Mouse (Mus musculus): ENCODE results near the gene Fes. TPM values are rescaled to one million over a fixed set of nuclear protein-coding genes. Genes with fewer than 3 reads are reported as not detected.

Gene Fes
- polyA plus RNA-seq, 1 experiment from 2014 or later, result 9.2 TPM

DNA sequence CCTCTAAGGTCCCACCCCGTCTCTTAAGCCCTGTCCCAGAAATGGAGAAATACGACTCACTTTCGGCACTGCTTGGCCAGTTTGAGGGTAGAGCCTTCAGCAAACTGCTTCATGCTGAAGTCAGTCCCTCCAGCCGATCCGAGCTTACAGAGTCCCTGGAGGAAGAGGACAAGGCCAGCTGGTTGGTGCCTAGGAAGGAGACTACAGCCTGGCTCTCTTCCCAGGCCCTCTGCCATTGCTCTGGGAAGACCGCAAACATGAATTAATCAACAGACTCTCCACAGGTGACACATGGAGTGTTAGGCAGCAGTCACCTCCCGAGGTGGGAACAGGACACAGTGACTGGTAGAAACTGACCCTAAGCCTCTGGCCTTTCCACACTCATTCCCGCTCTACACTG is 57.5 kb downstream of the Fes start:
- H3K27ac ChIP-seq, result no peak overlapping the region
- no peaks in the 10 kb centered on the region for H3K27me3 ChIP-seq (ENCODE audit: poor library complexity, severe bottlenecking)
- 96% methylated on average over 8 of the region's 8 CpGs for whole genome bisulfite sequencing
- peaks cover 7% of the 10 kb centered on the region; the same call in 1 of the 2 replicates for H3K9me3 ChIP-seq
- H3K4me1 ChIP-seq, result peaks cover 1% of the 10 kb centered on the region; the same call in 1 of the 2 replicates
- H3K4me3 ChIP-seq, result no peak overlapping the region
- no peak for DNase-seq (ENCODE audit: extremely low spot score, low spot score)
- peaks cover 100% of the 10 kb centered on the region for H3K36me3 ChIP-seq (replicated peaks)

Other genes starting within 250 kb of the Fes start
- gene Sema4b, start 201.1 kb downstream of the Fes start, polyA plus RNA-seq (2016; fragmentation: Nextera tagmentation; extraction: Ambion mirVana), result 15.1 and 15.9 TPM in 2 replicates
- 69.0 and 70.2 TPM in 2 replicates for gene Cib1, start 155.1 kb downstream of the Fes start, polyA plus RNA-seq (2016; fragmentation: Nextera tagmentation; extraction: Ambion mirVana)
- 6.3 and 6.7 TPM in 2 replicates for gene Gdpgp1, start 155.1 kb downstream of the Fes start, polyA plus RNA-seq (2016; fragmentation: Nextera tagmentation; extraction: Ambion mirVana)
- 0.84 and 0.99 TPM in 2 replicates for gene Ttll13, start 141.6 kb downstream of the Fes start, polyA plus RNA-seq (2016; fragmentation: Nextera tagmentation; extraction: Ambion mirVana)
- gene Ngrn, start 126.7 kb downstream of the Fes start, polyA plus RNA-seq (2016; fragmentation: Nextera tagmentation; extraction: Ambion mirVana), result 43.0 and 44.9 TPM in 2 replicates
- 17.3 and 18.5 TPM in 2 replicates for gene Vps33b, start 118.3 kb downstream of the Fes start, polyA plus RNA-seq (2016; fragmentation: Nextera tagmentation; extraction: Ambion mirVana)
- 242 and 249 TPM in 2 replicates for gene Prc1, start 93.5 kb downstream of the Fes start, polyA plus RNA-seq (2016; fragmentation: Nextera tagmentation; extraction: Ambion mirVana)
- gene Rccd1, start 63.5 kb downstream of the Fes start, polyA plus RNA-seq (2016; fragmentation: Nextera tagmentation; extraction: Ambion mirVana), result 12.3 and 14.1 TPM in 2 replicates
- gene Unc45a, start 46.9 kb downstream of the Fes start, polyA plus RNA-seq (2016; fragmentation: Nextera tagmentation; extraction: Ambion mirVana), result 42.0 and 44.0 TPM in 2 replicates
- 25.2 and 27.9 TPM in 2 replicates for gene Hddc3, start 44.8 kb downstream of the Fes start, polyA plus RNA-seq (2016; fragmentation: Nextera tagmentation; extraction: Ambion mirVana)
- gene Man2a2, start 16.6 kb downstream of the Fes start, polyA plus RNA-seq (2016; fragmentation: Nextera tagmentation; extraction: Ambion mirVana), result 17.0 and 17.8 TPM in 2 replicates
- gene Furin, start 17.5 kb upstream of the Fes start, polyA plus RNA-seq (2016; fragmentation: Nextera tagmentation; extraction: Ambion mirVana), result 3.3 and 3.9 TPM in 2 replicates
- gene Blm, start 147.2 kb upstream of the Fes start, polyA plus RNA-seq (2016; fragmentation: Nextera tagmentation; extraction: Ambion mirVana), result 54.7 and 55.9 TPM in 2 replicates